Mouse (Mus musculus) monocyte, adult 2 months (primary cell): ENCODE data around the gene Il4ra.

Experiments
- DNase-seq, 2 experiments: peaks; one replicate each; pipeline ENCODE4 v3.0.0; 2022; ENCODE audit warnings: low spot score in 2 of 2, low read depth in 1 of 2

Il4ra gene

GRCm38 (mm10) chr7:125625219-125625618 is 73.3 kb downstream of the Il4ra start:
- no peak for DNase-seq

- DNase-seq: no peak
These were observed 73.9 kb downstream of the Il4ra start for GRCm38 (mm10) chr7:125625829-125626228.
